Mouse (Mus musculus): ENCODE data around the gene Krt26.
A peak's percentile ranks its signal among the peaks of the same experiment; 100 is the strongest.

- TF ChIP-seq CTCF (IDR thresholded peaks at IDR 0.05; ENCODE audit: low read depth) = peak; percentile 63
- TF ChIP-seq EP300 (optimal IDR thresholded peaks at IDR 0.05) = no peak
Measured at GRCm38 (mm10) chr11:99295039-99295438, 42.7 kb downstream of the Krt26 start.
